Mouse (Mus musculus) kidney, embryonic 14.5 days (tissue): Measurements from ENCODE around the gene Clnk. TPM values are rescaled to one million over a fixed set of nuclear protein-coding genes. Genes with fewer than 3 reads are reported as not detected.

Experiments used
- ATAC-seq: fragments of 200-750 bp; cut with Nextera tagmentation; 2 replicates; pipeline ENCODE4 v1.8.0; 2017; ENCODE audit warnings: moderate number of reproducible peaks, mild to moderate bottlenecking, moderate TSS enrichment, moderate library complexity; ENCODE audit not compliant: low FRiP score, low TSS enrichment
- H3K27ac ChIP-seq: fragments of 300-500 bp; sonication (generic); 2 replicates; pipeline ENCODE4 v1.5.1; 2014; ENCODE audit warnings: low read depth, mild to moderate bottlenecking, low read length, moderate library complexity, mixed read lengths
- H3K27me3 ChIP-seq: fragments of 300-500 bp; sonication (generic); 2 replicates; pipeline ENCODE4 v1.6.1; 2014; ENCODE audit warnings: mild to moderate bottlenecking, low read length; ENCODE audit not compliant: control insufficient read depth, insufficient read depth
- H3K36me3 ChIP-seq: fragments of 300-500 bp; sonication (generic); 2 replicates; pipeline ENCODE4 v1.6.1; 2014; ENCODE audit warnings: low read length, mixed read lengths; ENCODE audit not compliant: control insufficient read depth, insufficient read depth
- H3K4me1 ChIP-seq: fragments of 300-500 bp; sonication (generic); 2 replicates; pipeline ENCODE4 v1.6.1; 2014; ENCODE audit warnings: low read length, mixed read lengths; ENCODE audit not compliant: control insufficient read depth, insufficient read depth
- H3K4me2 ChIP-seq: fragments of 300-500 bp; sonication (generic); replicated peaks from 2 replicates; pipeline ENCODE4 v1.6.1; 2014; ENCODE audit warnings: low read depth, mild to moderate bottlenecking, low read length
- H3K4me3 ChIP-seq: fragments of 300-500 bp; sonication (generic); 2 replicates; pipeline ENCODE4 v1.5.1; 2014; ENCODE audit warnings: mild to moderate bottlenecking, low read length
- H3K9ac ChIP-seq: fragments of 300-500 bp; sonication (generic); 2 replicates; pipeline ENCODE4 v1.6.1; 2014; ENCODE audit warnings: low read depth, mild to moderate bottlenecking, low read length, moderate library complexity
- H3K9me3 ChIP-seq: fragments of 300-500 bp; sonication (generic); 2 replicates; pipeline ENCODE4 v1.6.1; 2016; ENCODE audit warnings: low read length; ENCODE audit not compliant: control insufficient read depth
- WGBS: fragments of 180-500 bp; shearing (Covaris S2); extraction: QIAGEN DNeasy Blood & Tissue Kit; methylation state at CpG from one replicate; pipeline ENCODE4 v1.1.7; 2014; 5-methylcytosine and 5-hydroxymethylcytosine counted together
- polyA plus RNA-seq: library from polyadenylated mRNA; unstranded; fragments of >200 nt; fragmentation: Nextera tagmentation; extraction: Ambion mirVana; gene quantifications from 2 replicates; pipeline ENCODE4 v1.2.1, GENCODE M21; 2014

Clnk gene
- polyA plus RNA-seq, 1 experiment from 2014 or later = not detected

DNA sequence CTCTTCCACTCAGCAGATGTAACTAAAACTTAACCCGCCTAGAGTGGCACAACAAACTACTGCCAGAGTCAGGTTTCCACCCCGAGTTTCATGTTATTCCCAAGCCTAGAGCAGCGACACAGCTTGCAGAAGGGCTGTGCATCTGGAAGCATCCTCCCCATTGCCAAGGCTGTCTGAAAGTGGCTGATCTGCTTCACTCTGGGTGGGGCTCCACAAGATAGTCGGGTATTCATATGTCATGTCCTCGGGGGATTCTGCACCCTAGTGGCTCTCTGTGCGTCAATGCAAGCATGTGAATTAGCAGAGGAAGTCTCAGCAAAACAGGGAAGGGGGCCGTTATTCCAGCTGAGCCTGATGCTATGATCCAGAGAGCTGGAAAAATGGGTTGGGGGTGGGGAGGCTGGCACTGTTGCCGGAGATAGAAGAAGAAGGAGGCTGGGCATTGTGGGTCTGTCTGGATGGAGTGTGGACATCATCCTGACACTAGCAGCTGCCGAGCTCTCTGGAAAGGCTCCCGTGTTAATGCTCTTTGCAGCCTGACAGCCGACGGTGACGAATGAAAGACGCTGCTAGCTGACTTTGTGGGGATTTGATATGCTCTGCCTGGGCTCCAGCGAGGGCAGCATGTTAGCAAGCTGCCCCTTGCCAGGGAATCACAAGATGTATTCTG is 88.6 kb downstream of the Clnk start:
- Histone ChIP-seq H3K4me3 (no peak overlapping the region), H3K9me3 (no peaks in the 10 kb centered on the region), H3K27me3 (no peaks in the 10 kb centered on the region), H3K27ac (no peak overlapping the region), H3K4me1 (no peaks in the 10 kb centered on the region; the same call in 1 of the 2 replicates), H3K9ac (no peak overlapping the region), H3K4me2 (peak overlapping the region; percentile 1; the same call in 1 of the 2 replicates), H3K36me3 (no peaks in the 10 kb centered on the region)
- ATAC-seq = peak; percentile 46; the same call in 1 of the 2 replicates
- WGBS = 31% methylated on average over 15 of the region's 15 CpGs

GRCm38 (mm10) chr5:38786126-38786525 is 90.5 kb downstream of the Clnk start:
- H3K27ac ChIP-seq = no peak overlapping the region
- H3K9me3 ChIP-seq = no peaks in the 10 kb centered on the region
- H3K4me3 ChIP-seq = no peak overlapping the region
- H3K27me3 ChIP-seq = no peaks in the 10 kb centered on the region
- H3K4me1 ChIP-seq = no peaks in the 10 kb centered on the region; the same call in 1 of the 2 replicates
- whole genome bisulfite sequencing = 88% methylated on average over 15 of the region's 15 CpGs
- H3K4me2 ChIP-seq = no peak overlapping the region
- no peak overlapping the region for H3K9ac ChIP-seq
- H3K36me3 ChIP-seq = no peaks in the 10 kb centered on the region
- no peak for ATAC-seq

DNA sequence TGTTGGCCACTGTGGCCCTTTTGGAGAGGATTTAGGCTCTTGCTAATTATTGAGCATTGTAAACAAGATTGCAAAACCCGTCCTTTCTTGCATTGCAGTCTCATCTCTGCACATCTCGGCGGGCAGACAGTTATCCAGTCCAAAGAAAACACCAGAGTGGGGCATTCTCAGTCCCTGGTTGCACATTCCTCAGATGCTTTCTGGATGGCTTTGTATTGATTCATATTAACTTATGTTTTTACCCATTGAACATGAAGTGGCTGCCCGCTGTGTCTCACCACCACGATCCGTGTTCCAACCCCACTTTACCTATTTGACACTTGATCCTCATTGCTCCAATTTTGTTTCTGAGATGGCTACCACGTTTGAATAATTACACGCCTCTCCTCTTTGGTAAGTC is 90.9 kb downstream of the Clnk start:
- no peak overlapping the region for H3K27ac ChIP-seq
- no peaks in the 10 kb centered on the region for H3K36me3 ChIP-seq
- WGBS = 87% methylated on average over 8 of the region's 8 CpGs
- H3K9ac ChIP-seq = no peak overlapping the region
- H3K4me2 ChIP-seq = no peak overlapping the region
- no peaks in the 10 kb centered on the region for H3K9me3 ChIP-seq
- no peak for ATAC-seq
- H3K4me3 ChIP-seq = no peak overlapping the region
- no peaks in the 10 kb centered on the region for H3K27me3 ChIP-seq
- H3K4me1 ChIP-seq = no peaks in the 10 kb centered on the region; the same call in 1 of the 2 replicates

DNA sequence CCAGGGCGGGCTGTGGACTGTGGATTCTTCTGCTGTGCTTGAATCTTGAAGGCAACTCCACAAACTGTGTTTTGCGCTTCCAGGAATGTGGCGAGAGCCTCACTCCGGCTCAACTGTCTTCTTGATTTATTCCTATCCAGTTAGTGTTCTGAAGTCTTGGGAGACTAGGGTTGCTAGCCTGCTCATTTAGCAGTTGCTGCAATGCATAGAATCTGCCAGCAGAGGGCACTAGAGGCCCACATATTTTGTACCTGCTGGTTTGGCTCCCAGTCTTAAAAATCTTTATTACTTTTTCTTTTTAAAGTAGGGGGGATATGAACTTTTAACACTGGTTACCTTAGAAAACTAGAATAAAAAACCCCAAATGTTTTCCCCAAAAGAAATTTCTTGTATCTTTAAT is 94.8 kb downstream of the Clnk start:
- H3K4me2 ChIP-seq = no peak overlapping the region

DNA sequence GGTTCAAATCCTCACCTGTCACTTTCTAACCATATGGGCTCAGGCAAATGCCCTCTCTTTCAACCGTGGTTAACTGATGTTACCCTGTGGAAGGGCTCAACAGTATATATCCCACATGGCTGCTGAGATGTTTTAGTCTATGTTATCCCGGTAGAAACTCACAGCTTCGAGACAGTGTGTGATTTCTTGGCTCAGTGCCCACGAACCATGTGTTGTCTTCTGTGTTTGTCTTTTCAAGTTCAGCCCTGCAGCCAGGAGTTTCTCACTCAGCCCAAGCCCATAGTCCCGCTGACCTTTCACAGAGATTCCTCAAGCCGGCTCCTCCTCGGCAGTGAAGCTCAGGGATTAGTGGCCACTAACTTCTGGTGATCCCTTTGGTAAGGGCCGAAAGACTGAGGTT is 96.0 kb downstream of the Clnk start:
- Histone ChIP-seq H3K4me3 (no peak overlapping the region), H3K27ac (no peak overlapping the region), H3K4me2 (no peak overlapping the region), H3K27me3 (no peaks in the 10 kb centered on the region), H3K9me3 (no peaks in the 10 kb centered on the region), H3K36me3 (no peaks in the 10 kb centered on the region), H3K4me1 (no peaks in the 10 kb centered on the region), H3K9ac (no peak overlapping the region)
- 0 out of 2 replicates have a peak, but pooled peaks have one; percentile 44 for ATAC-seq
- WGBS = 66% methylated on average over 8 of the region's 8 CpGs

More for the DNA sequence above, 94.8 kb downstream of the Clnk start:
- Histone ChIP-seq H3K4me3 (no peak overlapping the region), H3K9ac (no peak overlapping the region), H3K27ac (no peak overlapping the region), H3K9me3 (no peaks in the 10 kb centered on the region), H3K36me3 (no peaks in the 10 kb centered on the region), H3K27me3 (no peaks in the 10 kb centered on the region), H3K4me1 (no peaks in the 10 kb centered on the region)
- ATAC-seq = 0 out of 2 replicates have a peak, but pooled peaks have one; percentile 17
- 24% methylated on average over 4 of the region's 4 CpGs for WGBS

- no peaks in the 10 kb centered on the region for H3K9me3 ChIP-seq
- WGBS = 83% methylated on average over 3 of the region's 3 CpGs
- H3K4me3 ChIP-seq = no peak overlapping the region
- no peak overlapping the region for H3K9ac ChIP-seq
- H3K4me2 ChIP-seq = no peak overlapping the region
- no peaks in the 10 kb centered on the region for H3K27me3 ChIP-seq
- no peak for ATAC-seq
- no peaks in the 10 kb centered on the region for H3K36me3 ChIP-seq
- H3K4me1 ChIP-seq = no peaks in the 10 kb centered on the region
- H3K27ac ChIP-seq = no peak overlapping the region
Observed at GRCm38 (mm10) chr5:38780045-38780444, 96.6 kb downstream of the Clnk start.

DNA sequence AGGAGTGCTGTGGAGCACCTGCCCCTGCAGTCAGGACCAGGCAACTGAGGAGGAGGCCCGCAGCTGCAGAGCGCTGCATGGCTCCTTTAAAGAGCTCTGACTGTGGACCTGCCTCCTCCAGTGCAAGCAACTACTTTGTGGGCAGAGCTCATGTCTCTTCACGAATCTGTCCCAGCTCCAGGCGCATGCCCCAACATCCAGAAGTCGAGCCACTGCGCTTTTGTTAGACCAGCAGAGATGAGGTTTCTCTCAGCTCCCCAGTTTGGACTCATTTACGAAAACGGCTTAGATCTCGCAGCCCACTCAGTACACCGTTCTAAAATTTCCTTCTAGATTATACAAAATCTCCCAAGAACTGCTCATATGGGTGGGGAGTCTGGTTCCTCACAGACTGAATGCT is 101.1 kb downstream of the Clnk start:
- H3K9me3 ChIP-seq = no peaks in the 10 kb centered on the region
- no peaks in the 10 kb centered on the region for H3K27me3 ChIP-seq
- H3K36me3 ChIP-seq = no peaks in the 10 kb centered on the region
- no peak overlapping the region for H3K9ac ChIP-seq
- H3K4me1 ChIP-seq = no peaks in the 10 kb centered on the region
- ATAC-seq = no peak
- H3K4me2 ChIP-seq = no peak overlapping the region
- 78% methylated on average over 10 of the region's 10 CpGs for WGBS
- no peak overlapping the region for H3K4me3 ChIP-seq
- no peak overlapping the region for H3K27ac ChIP-seq

DNA sequence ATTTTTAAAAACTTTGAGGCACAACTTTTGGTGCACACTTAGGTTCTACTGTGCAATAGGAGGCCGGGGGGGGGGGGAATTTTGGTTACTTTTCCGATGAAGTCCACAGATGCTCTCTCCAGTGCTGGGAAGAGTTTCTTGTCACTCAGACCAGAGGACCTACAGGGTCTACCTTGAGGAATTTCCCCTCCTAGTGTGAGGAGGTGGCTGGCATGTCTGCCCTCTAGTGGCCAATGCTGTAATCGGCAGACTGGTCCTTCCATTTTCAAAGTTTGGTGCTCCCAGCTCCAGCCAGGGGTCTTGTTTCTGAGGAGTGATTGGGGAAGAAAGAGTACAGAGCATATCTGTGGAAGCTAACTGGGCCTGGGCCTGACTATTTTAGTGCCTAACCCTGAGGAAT is 121.7 kb downstream of the Clnk start:
- 11% methylated on average over 3 of the region's 3 CpGs for WGBS
- H3K4me1 ChIP-seq = no peaks in the 10 kb centered on the region
- no peaks in the 10 kb centered on the region for H3K9me3 ChIP-seq
- no peak overlapping the region for H3K9ac ChIP-seq
- no peak overlapping the region for H3K4me2 ChIP-seq
- H3K27me3 ChIP-seq = no peaks in the 10 kb centered on the region
- H3K36me3 ChIP-seq = no peaks in the 10 kb centered on the region
- no peak overlapping the region for H3K4me3 ChIP-seq
- no peak for ATAC-seq
- H3K27ac ChIP-seq = no peak overlapping the region

- no peaks in the 10 kb centered on the region for H3K4me1 ChIP-seq
- H3K36me3 ChIP-seq = no peaks in the 10 kb centered on the region
- no peaks in the 10 kb centered on the region for H3K27me3 ChIP-seq
- H3K27ac ChIP-seq = no peak overlapping the region
- no peaks in the 10 kb centered on the region for H3K9me3 ChIP-seq
- H3K4me3 ChIP-seq = no peak overlapping the region
- no peak for ATAC-seq
- H3K9ac ChIP-seq = no peak overlapping the region
- 22% methylated on average over 4 of the region's 4 CpGs for WGBS
- no peak overlapping the region for H3K4me2 ChIP-seq
Observed at GRCm38 (mm10) chr5:38752749-38753148, 123.9 kb downstream of the Clnk start.
